Mouse (Mus musculus) left cerebral cortex, postnatal 10 days (tissue): ENCODE measurements at regions not wholly inside any gene's neighbourhood (a gene's known extent, or its start where the extent isn't known, plus 50 kb on each side); places are given as distances from the start of the nearest gene placed in this dataset.
A peak's percentile ranks its signal among the peaks of the same experiment; 100 is the strongest.

Experiments
- DNase-seq, 2 experiments: peaks; one replicate each; pipeline ENCODE4 v3.0.0; 2021 to 2022; ENCODE audit warnings: low spot score in 2 of 2, mixed read lengths in 1 of 2; ENCODE audit errors: extremely low spot score in 1 of 2
- intact Hi-C: fragments of 180-260 bp; cut with DNase I; formaldehyde crosslinking; loops from one replicate; pipeline ENCODE4 v1.15.1; 2025

DNA sequence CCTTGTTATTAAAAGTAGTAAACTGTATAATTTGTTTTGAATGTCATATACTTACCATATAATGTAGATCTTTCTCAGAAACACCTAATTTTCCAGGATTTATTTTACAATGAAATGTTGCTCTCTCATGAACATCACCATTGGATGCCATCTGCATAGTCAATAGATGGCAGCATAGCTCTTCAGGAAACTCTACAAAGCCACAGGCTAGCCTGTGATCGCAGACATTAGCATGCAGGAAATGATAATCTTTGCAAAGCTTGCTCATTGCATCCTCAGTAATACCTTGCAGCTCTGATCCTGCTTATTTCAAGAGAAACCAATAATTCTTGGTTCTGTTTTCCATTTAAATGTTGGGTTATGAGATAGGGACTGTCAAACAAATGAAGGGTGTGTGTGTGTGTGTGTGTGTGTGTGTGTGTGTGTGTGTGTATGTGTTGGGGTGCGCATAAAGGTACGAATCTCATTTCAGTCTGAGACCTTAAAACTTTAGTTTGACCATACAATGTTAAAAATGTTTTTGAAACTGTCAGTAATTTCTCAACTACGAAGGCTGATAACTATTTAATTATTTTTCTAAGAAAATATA lies 1595.1 kb upstream of the Pcdh10 start:
- DNase-seq: peak in 1 of 2 experiments; percentile 37
- intact Hi-C loops: loop anchor here (10.0 kb wide), 2 partner anchors 1132 to 1592 kb away; partner anchors contain the start of gene Pcdh10

DNA sequence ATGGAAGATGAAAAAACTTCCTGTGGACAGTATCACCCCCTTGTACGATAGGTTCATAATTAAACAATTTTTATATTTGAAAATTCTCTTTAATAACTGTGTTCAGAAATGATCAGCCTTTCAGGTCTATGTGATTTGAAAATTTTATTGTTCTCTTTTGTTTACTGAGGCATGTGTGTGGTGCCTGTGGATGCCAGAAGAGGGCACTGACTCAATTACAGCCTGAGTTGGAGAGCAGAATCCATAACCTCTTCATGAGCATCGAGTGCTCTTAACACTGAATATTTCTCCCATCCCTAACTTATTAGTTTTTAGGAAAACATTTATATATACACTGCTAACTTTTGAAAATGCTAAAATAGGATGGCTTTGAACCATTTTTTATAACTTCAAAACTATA lies 1594.0 kb upstream of the Pcdh10 start:
- no peak for DNase-seq
- intact Hi-C loops: loop anchor here (10.0 kb wide), 2 partner anchors 1131 to 1591 kb away; partner anchors contain the start of gene Pcdh10
